Mouse (Mus musculus) v-Abl transformed pro-B cells (cell line): Measurements from ENCODE around the gene Bcl2a1b.
"Not testable (repeated sequence)": the region's sequence is repeated elsewhere in the genome, so short reads cannot be mapped to it uniquely, and the experiment has no call there.

ENCODE experiments used
- in situ Hi-C, 2 experiments: fragments of 400-800 bp; cut with MboI; formaldehyde crosslinking; loops; one replicate each; pipeline ENCODE4 v1.15.1; 2025; ENCODE audit not compliant: unreplicated experiment in 2 of 2

Bcl2a1b gene

GRCm38 (mm10) chr9:89237131-89237530 lies 38.1 kb downstream of the Bcl2a1b start:
- in situ Hi-C loops, result not testable (repeated sequence)

GRCm38 (mm10) chr9:89238976-89239505 lies 40.0 kb downstream of the Bcl2a1b start:
- in situ Hi-C loops, result not testable (repeated sequence)

- in situ Hi-C loops, result not testable (repeated sequence)
These were observed 41.6 kb downstream of the Bcl2a1b start for GRCm38 (mm10) chr9:89240516-89241019.

- in situ Hi-C loops, result no loop called here
These were observed 54.4 kb downstream of the Bcl2a1b start for GRCm38 (mm10) chr9:89253400-89253799.

- in situ Hi-C loops, result no loop called here
These were observed 57.7 kb downstream of the Bcl2a1b start for GRCm38 (mm10) chr9:89256556-89257335.
